Mouse (Mus musculus): Measurements from ENCODE around the gene Snrnp35.
"Not testable (repeated sequence)": the region's sequence is repeated elsewhere in the genome, so short reads cannot be mapped to it uniquely, and the experiment has no call there.

The Snrnp35 gene

DNA sequence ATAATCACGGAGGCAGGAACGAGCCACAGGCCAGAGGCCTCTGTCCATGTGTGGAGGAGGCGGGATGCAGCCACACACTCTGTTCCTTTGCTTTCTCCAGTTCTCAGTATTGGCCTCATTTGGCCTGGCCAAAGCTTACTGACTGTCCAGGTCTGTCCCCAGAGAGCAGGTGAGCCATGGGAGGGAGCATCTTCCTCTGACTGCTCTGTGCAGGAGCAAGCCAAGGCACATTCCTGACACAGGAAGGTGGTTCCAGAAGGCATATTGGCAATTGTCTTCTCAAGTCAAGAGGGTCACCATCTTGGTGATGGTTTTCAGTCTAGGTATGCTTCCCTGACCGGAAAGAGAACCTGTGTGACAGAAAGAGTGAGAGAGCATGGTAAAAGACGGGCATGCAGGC lies 19.5 kb upstream of the Snrnp35 start:
- no peak for DNase-seq

DNA sequence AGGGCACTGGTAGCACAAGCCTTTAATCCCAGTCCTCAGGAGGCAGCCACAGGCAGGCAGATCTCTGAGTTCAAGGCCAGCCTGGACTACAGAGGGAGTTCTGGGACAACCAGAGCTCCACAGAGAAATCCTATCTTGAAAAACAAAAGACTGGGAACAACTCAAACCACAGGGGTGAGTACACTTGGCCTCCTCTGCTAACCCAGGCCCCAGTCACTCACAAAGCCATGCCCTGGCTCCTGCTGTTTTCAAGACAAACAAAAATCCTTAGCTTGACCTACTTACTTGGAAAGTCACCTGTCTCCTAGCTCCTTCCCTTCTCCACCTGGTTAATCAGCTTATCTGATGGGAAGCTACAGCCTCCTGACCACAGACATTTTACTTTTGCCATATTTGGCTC lies 18.0 kb upstream of the Snrnp35 start:
- no peak for DNase-seq

DNA sequence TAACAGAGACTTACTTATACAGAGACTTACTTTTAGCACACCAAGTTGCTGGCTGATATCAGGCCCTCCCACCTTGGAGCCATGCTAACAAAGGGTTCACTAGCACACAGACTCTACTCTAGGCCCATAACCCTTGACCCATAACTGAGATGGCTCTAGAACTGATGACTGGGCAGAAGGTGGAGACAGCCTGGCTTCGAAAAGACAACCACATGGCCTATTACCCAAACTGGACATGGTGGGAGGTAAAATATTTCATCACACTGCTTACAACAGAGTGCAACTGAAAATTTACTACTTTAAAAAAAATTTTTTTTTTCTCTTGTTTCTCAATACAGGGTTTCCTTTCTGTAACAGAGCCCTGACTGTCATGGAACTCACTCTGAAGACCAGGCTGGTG lies 15.2 kb upstream of the Snrnp35 start:
- no peak for DNase-seq

DNA sequence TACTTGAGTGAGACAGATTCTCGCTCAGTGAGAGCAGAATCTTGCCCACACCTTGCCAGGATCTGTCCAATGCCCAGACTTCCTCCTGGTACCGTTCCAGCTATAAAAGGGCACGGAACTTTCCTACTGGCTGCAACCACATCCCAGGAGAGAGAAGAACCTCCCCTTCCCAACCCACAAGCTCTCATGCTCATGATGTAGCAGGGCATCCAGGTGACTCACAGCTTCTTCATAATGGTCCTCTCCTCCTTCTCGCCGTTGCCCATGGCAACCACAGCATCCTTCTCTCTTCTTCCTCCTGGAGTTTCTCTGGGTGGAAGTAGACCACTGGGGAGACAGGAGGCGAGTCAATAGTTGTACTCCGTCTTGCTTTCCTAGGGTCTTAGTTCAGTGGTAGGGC lies 14.6 kb upstream of the Snrnp35 start:
- DNase-seq, result no peak

DNA sequence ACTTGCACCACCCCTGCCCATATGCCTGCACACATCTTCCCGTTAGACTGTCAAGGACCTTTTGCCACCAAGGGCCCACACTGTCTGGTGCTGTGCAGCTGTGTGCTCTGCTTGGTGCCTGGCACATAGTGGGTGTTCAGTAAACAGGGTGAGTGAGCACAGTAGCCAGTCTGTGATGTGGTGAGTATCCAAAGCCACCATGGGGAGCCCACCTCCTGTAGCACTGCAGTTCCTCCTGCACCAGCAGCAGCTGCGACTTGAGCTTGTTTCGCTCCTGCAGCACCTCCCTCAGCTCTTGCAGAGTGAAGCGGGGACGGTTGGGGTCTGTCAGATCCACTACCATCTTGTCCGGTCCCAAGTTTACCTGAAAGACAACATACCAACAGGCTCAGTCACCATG lies 13.4 kb upstream of the Snrnp35 start:
- DNase-seq, result no peak

DNA sequence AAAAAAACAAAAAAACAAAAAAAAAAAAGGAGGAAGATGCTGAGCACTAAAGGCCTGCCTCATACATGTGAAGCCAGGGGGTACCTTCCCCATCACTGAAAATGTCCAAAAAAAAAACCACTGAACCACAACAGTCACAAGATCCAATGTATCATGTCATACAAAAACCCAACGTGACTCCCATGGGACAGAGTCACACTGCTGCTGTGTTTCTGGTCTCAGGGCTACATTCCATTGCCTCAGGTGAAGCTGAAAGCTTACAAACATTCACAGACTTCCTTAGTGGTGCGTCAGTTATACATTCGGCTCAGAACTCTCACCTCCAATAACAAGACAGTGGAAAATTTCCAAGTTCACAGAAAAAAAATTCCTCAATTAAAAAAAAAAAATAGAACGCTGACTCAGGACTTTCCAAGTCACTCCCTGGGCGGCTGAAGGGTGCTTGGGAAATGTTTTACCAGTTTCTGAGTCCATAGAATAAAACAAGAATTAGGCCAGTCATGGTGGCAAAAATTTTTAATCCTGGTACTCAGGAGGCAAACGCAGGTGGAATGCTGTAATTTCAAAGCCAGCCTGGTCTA lies 12.3 kb upstream of the Snrnp35 start:
- no peak for DNase-seq

DNA sequence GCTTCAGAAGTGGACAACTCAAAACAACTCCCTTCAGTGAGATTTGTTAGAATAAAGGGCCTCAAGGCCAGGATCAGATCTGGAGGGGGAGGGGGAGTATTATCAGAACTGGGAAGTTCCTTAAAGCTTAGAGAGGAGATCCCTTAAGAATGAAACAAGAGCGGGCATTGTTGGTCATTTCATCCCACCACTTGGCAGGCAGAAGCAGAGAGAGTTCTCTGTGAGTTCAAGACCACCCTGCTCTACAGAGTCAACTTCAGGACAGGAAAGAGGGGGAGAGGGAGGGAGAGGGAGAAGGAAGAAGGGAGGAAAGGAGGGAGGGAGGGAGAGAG lies 4.1 kb upstream of the Snrnp35 start:
- peak; percentile 36 for DNase-seq

DNA sequence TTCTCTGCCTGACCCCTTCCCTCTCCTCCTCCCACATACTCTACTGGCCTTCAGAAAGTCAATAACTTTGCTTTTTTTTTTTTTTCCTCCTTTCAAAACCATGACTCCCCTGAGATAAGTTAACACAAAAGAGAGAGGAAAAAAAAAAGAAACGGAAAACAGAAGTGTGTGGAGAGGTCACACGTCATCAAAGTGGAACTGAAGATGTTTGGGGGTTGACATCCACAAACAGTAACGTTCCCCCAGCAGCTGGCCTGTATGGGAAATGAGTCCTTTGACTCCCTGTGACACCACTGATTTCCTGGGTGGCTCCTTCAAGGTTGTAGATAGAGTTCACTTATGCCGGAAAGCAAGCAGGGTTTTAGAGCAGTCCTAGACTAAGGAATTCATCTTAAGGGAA lies 2.8 kb upstream of the Snrnp35 start:
- DNase-seq, result no peak

DNA sequence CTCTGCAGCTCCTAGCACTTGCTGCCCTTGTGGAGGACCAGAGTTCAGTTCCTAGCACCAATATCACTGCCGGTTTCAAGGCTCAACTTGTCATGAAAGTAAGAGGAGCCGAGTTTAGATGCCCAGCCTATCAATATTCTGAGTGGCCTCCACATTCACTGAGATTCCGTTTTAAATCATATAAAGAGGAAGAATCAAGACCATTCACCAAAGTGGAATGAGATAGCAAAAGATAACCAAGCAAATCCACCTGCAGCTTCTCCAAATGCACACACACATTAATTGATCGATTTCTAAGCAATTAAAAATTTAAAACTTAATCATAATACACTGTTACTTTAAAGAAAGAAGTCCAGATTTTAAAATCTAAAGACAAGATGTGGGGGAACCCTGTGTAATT lies 1.2 kb upstream of the Snrnp35 start:
- no peak for DNase-seq

DNA sequence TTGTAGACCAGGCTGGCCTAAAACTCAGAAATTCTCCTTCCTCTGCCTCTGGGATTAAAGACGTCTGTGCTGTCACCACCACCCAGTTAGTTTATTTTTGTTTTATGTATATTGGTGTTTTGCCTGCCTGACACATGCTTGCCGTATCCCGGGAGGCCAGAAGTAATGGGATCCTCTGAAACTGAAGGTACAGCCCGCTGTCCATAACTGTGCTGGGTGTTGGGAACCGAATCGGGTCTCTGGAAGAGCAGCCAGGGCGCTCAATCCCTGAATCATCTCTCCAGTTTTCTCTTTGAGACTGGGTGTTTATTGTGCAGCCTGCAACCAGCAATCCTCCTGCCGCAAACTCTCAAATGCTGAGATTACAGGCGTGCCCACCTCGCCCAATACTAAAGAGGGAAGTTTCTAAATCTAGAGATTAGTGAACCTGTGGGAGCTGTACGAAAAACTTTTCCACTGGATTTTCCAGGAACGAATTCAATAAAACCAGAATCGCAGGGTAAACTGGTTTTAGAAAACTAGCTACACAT lies 433 bp upstream of the Snrnp35 start:
- peak; percentile 40 for DNase-seq

DNA sequence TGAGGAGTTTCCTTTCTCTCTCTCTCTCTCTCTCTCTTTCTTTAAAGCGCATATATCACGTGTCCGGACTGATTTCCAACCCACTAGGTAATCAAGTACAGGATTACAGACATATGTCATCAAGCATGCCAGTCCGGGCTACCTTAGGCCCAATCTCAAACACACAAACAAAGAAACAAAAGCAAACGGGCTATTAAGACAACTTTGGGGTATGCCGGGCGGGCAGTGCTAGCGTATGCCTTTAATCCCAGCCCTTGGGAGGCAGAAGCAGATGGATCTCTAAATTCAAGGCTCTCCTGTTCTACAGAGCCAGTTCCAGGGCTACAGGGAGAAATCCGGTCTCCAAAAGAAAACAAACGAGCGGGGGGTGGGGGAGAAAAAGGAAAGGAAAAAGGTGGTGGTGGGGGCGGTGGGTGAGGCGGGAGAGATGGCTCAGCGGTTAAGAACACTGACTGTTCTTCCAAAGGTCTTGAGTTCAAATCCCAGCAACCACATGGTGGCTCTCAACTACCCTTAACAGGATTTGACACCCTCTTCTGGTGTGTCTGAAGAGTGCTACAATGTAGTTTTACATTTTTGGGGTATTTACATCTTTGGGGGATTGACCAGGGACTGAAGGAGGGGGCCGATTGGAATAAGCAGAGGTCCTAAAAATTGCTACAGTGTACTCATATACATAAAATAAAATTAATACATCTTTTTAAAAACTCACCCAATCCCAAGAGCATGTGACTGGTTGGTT lies 892 bp downstream of the Snrnp35 start:
- no peak for DNase-seq

DNA sequence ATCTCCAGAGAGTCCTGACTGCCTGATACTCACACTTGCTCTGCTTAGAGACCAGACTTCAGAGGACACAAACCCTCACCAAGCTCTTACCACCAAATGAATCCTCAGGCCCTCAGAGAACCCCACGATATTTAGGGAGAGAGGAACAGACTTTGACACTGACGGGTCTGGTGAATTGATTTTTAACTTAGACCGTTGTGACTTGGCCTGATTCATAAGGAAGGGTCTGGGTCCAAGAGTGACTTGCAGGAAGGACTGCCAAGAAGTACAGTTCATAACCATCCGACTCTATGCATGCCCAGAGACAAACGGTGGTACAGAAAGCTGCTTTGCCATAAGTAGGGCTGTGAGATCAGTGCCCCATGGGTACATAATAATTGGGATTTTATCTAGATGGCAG lies 2.7 kb downstream of the Snrnp35 start:
- DNase-seq, result no peak

DNA sequence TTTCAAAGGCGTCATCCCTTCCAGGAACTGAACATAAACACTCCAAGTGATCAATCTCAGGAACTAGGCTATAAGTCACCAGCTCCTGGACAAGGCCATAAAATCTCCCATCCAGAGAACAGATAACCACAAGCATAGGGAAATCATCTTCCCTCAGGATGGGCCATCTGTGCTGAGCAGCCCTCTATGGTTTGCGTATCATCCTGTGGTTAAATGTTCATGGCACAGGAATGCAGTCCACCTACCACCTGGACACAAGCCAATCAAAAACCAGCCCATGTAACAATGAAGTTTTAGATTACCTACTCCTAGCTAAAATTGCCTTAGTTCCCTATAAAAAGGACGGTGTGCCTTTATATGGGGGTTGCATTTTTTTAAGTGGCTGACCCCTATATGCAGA lies 6.0 kb downstream of the Snrnp35 start:
- DNase-seq, result no peak

DNA sequence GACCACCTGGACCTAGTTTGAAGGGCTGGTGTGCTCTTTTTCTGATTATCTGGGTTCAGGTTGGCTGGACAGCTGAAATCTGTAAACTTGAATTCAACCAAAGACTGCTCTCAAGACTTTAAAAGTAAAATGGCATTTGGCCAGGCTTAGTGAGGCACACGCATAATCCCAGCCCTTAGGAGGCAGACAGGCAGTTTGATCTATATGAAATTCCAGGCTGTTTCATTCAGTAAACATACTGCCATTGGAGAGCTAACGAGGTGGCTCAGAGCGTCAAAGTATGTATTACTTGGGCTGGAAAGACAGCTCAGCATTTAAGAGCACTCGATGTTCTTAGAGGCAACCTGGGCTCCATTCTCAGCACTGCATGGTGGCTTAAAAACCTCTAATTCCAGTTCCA lies 8.8 kb downstream of the Snrnp35 start:
- no peak for DNase-seq

DNA sequence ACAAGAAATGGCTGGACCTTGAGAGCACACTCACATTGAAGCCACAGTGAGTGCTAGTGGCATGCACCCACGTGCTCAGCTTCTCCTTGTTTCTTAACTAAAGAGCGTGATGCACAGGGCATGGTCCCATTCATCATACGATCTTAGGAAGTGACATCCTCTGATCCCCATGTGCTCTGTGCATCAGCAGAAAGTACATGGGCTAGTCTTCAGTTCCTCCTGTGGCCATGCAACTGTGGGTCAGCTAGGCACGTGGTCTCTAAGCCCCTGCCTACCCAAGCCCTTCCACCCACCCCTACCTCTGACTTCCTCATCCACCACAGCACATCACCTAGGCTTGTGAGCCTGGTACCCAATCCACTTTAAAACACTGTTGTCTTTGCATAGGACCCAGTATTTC lies 9.7 kb downstream of the Snrnp35 start:
- DNase-seq, result no peak

DNA sequence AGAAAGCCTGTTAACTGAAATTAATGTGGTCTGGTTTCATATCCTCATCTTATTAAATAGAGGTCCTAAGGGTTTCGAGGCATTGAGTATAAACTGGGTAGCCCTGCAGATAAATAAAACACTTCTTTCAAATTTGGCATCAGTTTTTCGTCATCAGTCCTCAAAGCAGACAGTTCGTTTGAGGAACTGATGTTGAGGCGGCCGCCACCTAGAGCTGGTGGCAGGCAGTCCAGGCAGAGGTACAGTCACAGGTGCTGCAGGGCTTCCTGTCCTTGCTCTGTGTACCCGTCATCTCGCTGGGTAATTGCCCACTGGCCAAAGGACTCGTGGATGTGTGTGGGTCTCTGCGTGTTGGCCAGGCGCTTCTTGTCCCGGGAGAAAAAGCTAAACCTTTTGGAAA lies 10.5 kb downstream of the Snrnp35 start:
- DNase-seq, result no peak

DNA sequence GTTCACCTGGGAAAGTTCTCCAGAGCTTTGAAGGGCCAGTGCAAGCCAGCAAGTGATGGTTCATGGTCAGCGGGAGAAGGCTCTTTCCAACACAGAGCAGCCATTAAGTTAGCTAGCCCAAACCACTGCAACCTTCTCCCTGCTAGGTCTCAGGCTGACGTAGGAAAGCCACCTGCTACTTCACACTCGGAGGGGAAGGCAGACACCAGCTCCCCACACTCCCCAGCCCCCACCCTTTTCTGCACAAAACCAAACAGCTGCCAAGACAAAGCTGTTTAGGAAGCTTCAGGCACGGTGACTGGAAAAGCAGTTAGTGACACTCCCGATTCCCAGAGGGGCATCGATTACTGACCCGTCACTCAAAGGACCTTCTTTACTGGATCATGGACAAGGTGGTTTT lies 12.6 kb downstream of the Snrnp35 start:
- no peak for DNase-seq

DNA sequence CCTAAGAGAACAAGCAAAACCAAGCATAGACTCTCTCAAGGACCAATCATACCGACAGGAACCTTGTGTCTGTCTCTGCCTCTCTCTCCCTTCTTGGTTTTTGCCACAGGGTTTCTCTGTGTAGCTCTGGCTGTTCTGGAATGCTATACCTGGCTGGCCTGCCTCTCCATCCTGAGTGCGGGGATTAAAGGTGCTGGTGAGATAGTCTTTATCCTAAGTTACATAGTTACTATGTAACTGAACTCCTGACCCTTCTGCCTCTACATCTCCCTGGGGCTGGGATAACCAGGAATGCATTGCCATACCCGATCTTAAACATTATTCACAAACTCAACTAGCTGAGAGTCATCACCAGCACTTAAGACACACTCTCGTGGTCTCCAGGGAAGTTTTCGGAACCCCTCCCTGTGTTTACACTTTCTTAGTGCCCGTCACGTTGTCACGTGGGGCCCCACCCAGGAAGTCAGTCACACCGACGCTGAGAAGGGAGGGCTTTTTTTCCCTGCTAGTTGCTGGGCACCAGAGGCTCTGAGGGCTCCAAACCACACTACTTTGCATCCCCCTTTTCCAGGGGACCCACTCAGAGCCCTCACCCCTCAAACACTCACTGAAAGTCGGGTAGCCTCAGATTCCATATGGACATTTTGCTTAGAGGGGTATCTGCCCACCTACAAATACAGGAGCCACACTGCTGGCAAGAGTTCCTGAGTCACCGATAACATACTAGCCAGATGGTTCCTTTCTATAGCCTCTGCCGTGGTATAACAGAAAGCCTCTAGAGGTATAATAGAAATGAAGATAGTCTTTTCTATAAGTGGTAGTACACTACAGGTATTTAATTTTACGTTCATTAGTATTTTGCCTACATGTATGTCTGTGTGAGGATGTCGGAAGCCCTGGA lies 13.9 kb downstream of the Snrnp35 start:
- no peak for DNase-seq

DNA sequence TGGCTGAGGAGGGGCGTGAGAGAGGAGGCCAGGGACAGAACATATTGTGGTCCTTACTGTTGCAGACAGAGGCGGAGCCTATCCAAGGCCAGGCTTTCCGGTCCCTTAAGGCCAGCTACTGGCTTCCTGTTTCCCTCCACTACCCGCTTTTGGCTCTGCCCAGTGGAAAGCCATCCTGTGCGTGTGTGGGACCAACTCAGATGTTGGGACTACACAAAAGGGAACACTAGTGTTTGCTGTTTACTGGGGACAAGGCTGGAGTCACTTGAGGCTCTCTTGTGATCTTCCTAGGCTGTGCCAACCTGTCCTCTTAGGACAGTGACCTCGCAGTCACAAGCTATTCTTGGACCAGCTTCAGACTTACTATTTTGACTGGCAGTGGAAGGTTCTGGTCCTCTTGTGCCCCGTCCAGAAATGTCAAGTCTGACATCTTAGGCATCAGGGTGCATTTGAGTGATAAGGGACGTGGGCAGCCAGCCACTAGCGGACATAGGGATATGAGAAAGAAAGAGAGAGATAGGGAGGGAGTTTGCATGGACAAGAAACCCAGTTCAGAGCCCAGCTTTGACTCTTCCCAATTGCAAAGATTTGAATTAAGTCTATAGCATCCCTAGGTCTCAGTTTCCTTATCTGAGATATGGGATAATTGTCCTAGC lies 15.4 kb downstream of the Snrnp35 start:
- DNase-seq, result no peak

DNA sequence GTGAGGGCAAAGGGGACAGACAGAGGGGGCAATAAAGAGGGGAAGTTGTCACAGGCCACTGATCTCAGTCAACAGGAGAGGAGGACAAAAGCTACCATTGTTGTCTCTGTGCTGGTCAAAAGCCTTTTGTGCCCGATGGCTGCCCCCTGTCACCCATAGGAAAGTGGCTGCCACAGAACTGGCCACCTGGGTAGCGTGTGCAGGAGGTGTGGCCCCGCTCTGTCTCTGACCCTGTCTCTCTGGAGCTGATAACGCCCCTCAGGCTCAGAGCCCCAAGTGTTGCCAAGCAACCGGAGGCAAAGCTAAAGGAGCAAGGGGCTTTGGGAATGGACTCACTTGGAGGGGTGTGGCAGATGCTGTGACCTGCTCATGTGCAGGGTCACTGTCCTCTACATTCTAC lies 16.1 kb downstream of the Snrnp35 start:
- DNase-seq, result no peak

DNA sequence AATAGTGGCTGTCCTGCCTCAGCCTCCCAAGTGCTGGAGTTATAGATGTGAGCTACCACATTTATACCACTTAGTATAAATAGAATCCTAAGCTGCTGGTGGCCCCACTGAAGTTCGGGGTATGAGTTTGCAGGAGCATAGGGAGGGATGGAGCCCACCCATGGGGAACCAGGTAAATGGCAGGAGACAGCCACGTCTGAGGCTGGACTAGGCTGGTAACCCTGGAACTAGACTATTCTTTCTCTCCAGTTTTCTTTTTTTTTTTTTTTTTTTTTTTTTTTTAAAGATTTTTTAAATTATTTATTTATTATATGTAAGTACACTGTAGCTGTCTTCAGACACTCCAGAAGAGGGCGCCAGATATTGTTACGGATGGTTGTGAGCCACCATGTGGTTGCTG lies 17.1 kb downstream of the Snrnp35 start:
- DNase-seq, result not testable (repeated sequence)

DNA sequence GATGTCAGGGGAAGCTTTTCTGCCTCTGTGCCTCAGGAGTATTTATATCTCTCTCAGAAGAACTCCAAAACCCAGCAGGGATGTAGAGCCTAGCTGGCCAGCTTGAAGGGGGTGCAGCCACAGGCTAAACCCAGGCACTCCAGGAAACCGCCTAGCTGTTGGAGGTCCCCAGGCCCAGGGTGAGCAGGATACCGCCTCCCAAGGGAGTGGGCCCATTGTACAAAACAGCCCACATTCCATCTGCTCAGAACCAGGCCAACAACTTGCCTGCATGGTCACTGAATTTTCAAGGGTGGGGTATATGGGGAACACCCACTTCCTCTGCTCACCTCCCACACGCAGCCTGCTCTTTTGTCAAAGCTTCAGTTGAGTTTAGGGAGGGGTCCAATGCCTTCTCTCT lies 17.6 kb downstream of the Snrnp35 start:
- DNase-seq, result no peak

DNA sequence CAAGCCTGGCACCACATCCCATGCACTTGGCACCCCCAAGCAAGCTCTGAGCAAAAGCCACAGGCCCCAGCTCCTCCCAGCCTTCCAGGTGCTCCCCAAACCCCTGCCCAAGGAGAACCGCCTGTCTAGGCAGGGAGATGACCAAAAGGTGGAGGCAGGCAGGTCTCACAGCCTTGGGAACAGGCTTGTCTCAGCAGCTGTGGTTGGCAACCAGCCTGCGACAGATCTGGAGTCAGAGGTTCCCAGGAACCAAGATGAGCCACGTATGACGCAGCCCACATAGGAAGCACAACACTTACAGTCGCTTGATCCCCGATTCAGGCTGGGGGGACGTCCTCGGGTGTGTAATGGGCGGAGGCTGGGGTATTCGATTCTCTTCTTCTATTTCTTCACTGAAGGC lies 18.6 kb downstream of the Snrnp35 start:
- DNase-seq, result no peak

All from cerebellum, adult 9-11 months (tissue).